Mouse (Mus musculus) embryonic fibroblast, embryonic 13.5 days (primary cell): ENCODE data around the gene Axin1. TPM values are rescaled to one million over a fixed set of nuclear protein-coding genes. Genes with fewer than 3 reads are reported as not detected.

Experiments
- H3K27ac ChIP-seq: 2 replicates; pipeline ENCODE4 v1.5.1; 2012; ENCODE audit warnings: low read length, control low read depth, inconsistent platforms; ENCODE audit not compliant: insufficient read depth
- H3K4me1 ChIP-seq: 2 replicates; pipeline ENCODE4 v1.6.1; 2011; ENCODE audit warnings: low read length; ENCODE audit not compliant: control insufficient read depth, insufficient read depth
- H3K4me3 ChIP-seq: 2 replicates; pipeline ENCODE4 v1.5.1; 2011; ENCODE audit warnings: mild to moderate bottlenecking, control low read depth, low read length; ENCODE audit not compliant: insufficient read depth
- CTCF ChIP-seq: IDR thresholded peaks from 2 replicates; pipeline ENCODE4 v1.5.1; 2011; ENCODE audit warnings: mild to moderate bottlenecking, control low read depth, low read length, moderate library complexity, borderline replicate concordance; ENCODE audit not compliant: insufficient read depth
- POLR2A ChIP-seq: IDR thresholded peaks from 2 replicates; pipeline ENCODE4 v1.6.1; 2011; ENCODE audit warnings: low read depth, mild to moderate bottlenecking, control low read depth, low read length, moderate library complexity
- polyA plus RNA-seq: library from polyadenylated mRNA; stranded (reverse); fragments of >200 nt; gene quantifications from 2 replicates; pipeline ENCODE4 v1.2.4, GENCODE M21; 2011; ENCODE audit warnings: low read depth; ENCODE audit not compliant: missing spikeins, insufficient read length

Axin1 gene
- polyA plus RNA-seq, 1 experiment: 50.5 TPM

- peaks cover 3% of the 10 kb centered on the region; the same call in 1 of the 2 replicates for H3K4me1 ChIP-seq
- no peak overlapping the region for H3K4me3 ChIP-seq
- no peak overlapping the region for H3K27ac ChIP-seq
- no peak for TF ChIP-seq CTCF
- TF ChIP-seq POLR2A: no peak
Measured at GRCm38 (mm10) chr17:26116503-26117258, 21.8 kb upstream of the Axin1 start.

DNA sequence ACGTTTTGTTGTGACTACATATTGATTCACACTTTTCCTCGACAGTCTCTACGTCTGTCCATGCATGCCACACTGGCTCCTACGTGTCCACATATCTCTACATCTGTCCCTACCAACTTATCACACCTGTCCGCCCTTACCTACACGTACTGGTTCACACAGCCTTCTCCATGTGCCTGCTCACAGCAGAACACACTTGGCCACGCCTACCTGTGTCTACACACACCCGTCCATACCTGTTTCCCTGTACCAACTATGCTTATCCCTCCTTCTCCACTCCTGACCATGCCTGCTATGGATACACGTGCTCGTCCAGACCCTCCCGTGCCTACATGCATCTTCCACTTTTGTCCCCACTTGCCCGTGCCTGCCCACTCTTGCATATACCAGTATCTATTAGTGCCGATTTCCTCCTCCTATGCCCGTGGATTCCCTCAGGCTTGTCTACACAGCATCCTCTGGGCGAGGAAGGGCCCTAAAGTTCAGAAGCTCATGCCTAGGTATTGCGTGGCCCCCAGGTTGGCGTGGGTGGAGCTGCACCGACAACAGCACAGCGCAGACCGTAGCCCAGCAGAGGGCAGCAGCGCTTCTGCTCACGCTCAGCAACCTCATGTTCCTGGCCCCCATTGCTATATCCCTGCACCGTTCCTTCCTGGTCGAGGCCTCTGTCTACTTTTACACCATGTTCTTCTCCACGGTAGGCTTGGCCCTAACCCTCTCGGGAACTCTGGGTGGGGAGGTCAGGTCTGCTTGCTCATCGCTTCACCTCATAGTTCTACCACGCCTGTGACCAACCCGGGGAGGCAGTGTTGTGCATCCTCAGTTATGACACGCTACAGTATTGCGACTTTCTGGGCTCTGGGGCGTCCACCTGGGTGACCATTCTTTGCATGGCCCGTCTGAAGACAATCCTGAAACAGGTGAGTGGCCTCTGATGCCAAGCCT, 18.4 kb upstream of the Axin1 start:
- no peaks in the 10 kb centered on the region for H3K4me1 ChIP-seq
- H3K27ac ChIP-seq: no peak overlapping the region
- TF ChIP-seq POLR2A (no peak), CTCF (peak; percentile 100)
- H3K4me3 ChIP-seq: no peak overlapping the region

DNA sequence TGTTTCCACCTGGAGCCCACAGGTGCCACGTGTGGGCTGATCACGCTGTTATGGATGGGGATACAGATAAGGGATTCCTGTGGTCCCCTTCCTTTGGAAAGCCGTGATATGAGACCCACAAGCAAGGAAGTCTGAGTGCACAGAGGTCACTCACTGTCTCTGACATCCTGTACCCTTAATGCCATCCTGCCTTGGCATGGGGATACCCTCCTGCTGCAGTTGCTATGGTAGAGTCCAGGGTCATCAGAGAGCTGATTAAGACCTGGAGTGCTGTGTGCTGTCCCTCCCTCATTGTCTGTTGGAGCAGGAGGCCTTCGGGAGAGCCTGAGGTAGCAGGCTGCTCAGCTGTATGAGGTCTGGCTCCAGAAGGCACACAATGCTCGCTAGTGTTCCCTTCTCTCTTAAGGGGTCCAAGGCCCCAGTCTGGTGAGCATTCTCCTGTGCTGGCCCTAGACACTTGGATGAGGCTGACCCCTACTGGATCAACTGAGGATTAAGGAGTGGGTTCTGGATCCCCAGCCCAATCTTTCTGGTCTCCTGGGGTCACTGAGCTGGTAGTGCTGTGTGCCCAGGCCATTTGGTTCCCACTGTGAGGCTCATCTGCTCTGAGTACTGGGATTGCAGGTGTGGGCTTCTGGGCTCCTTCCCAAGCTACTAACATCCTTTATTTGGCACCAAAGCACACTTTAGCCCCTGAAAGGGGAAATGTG, 15.9 kb upstream of the Axin1 start:
- TF ChIP-seq POLR2A (no peak), CTCF (no peak)
- H3K27ac ChIP-seq: no peak overlapping the region
- H3K4me3 ChIP-seq: no peak overlapping the region

DNA sequence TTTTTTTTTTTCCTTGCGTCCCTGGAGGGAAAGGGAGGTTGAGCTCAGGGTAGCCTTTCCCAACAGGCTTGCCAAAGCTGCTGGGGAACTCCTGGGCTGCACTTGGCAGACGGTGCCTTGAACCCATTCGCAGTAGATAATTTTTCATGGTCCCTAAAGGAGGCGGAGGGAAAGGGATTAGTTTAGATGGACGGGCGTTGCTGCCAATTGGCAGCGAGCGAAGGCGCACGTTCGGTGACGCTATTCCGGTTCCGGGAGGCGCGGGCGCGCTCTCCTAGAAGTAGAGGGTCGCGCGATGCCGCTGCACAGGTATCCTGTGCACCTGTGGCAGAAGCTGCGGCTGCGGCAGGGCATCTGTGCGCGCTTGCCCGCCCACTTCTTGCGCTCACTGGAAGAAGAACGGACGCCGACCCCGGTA, 15.2 kb upstream of the Axin1 start, which contains the start of gene Mrpl28:
Mrpl28 (plus strand) TSS at position 234 of the 418 bp plus-strand sequence.
- peak within 1 kb of the TSS; percentile 95 for H3K4me3 ChIP-seq
- TF ChIP-seq CTCF: no peak
- TF ChIP-seq POLR2A: peak; percentile 94
- no peak within 1 kb of the TSS for H3K27ac ChIP-seq
- H3K4me1 ChIP-seq: no peaks in the 10 kb centered on the region

More for the DNA sequence above, 15.9 kb upstream of the Axin1 start:
- H3K4me1 ChIP-seq: no peaks in the 10 kb centered on the region

GRCm38 (mm10) chr17:26124560-26124959, 13.9 kb upstream of the Axin1 start:
- no peak for TF ChIP-seq POLR2A
- TF ChIP-seq CTCF: no peak
- no peaks in the 10 kb centered on the region for H3K4me1 ChIP-seq
- peak overlapping the region; percentile 95 for H3K4me3 ChIP-seq
- H3K27ac ChIP-seq: no peak overlapping the region

DNA sequence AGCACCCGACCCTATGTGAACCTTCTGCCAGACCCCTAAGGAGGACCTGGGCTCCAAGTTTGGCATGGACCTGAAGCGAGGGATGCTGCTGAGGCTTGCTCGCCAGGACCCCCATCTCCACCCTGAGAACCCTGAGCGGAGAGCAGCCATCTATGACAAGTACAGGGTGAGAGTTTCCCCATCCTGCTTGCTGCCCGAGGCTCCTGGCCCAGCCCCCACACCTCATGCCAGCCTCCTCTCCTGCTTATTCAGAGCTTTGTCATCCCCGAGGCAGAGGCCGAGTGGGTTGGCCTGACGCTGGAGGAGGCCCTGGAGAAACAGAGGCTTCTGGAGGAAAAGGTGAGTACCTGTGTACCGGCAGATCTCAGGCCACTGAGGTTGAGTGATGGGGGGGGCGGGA, 13.3 kb upstream of the Axin1 start:
- TF ChIP-seq POLR2A (no peak), CTCF (no peak)
- H3K4me1 ChIP-seq: no peaks in the 10 kb centered on the region
- H3K27ac ChIP-seq: no peak overlapping the region
- no peak overlapping the region for H3K4me3 ChIP-seq

DNA sequence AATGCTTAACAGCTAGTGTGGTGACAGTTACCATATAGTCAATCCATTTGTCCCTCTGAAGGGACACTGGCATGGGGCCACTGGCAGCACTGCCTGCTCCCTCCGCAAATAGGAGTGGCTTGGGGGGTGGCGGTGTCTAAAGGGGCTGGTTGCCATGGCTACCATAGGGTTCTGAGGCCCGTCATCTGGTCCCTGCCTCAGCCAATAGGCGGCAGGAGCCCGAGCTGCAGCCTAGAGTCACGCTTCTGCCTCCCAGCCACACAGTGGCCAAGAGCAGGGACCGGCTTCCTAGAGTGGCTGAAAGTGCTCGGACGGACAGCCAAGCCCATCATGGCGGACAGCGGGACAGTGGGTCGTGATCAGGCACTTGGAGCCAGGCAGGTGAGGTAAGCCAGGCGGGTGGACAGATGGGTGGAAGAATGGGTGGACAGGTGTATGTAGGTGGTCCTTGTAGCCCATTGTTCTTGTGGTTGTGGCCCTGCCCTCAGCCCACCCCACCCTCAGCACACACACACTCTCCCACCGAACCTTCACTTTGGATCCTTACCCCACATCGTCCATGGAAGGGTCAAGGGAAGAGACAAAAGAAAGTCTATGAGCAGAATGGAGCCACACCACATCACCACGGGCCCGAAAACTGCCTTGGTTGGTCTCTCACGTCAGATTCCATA, 7.3 kb upstream of the Axin1 start:
- TF ChIP-seq CTCF: no peak
- no peak for TF ChIP-seq POLR2A
- Histone ChIP-seq H3K4me1 (no peaks in the 10 kb centered on the region), H3K4me3 (no peak overlapping the region), H3K27ac (no peak overlapping the region)

DNA sequence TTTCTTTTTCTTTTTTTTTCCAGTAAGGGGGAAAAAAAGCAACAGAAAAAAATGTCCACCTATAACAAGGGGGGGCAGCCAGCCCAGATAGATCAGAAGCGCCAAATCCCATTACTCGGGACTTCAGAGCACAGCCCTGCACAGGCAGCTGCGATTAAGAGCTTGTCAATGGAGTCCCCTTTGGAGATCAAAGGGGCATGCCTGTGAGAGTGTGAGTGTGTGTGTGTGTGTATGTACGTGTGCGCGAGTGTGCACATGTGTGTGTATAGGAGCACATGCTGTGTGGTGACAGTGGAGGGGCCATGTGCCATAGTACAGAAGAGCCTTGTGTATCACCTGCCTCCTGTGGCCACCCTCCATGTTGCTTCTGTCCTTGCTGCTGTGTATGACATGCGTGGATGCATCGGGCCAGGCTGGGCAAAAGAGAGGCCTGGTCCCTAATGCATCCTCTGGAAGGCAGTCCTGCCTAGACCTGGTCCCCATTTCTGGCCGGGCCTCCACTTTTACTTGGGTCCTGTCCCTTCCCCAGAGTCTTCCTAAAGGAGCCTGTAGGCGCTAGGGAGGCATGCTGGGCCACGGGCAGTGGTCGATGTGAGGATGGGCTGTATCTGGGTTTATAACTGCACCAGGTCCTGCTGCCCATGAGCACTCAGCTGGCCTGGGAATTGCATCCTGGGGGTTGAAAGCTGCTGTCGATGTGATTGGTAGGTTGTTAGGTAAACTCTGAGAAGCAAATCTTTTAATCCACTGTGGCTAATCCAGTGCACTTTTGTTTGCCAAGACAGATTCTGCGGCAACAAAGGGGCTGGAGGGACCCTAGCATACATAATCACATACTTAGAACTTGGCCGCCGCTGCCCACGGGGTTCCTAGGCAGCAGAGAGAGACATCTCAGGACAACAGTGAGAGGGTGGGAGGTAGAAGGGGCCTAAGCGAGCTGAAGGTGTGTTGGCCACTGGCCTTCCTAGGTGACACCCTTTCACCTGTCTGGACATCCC, 6.3 kb upstream of the Axin1 start:
- no peak overlapping the region for H3K27ac ChIP-seq
- TF ChIP-seq POLR2A (no peak), CTCF (no peak)
- H3K4me1 ChIP-seq: no peaks in the 10 kb centered on the region
- H3K4me3 ChIP-seq: no peak overlapping the region
